Mouse (Mus musculus): Measurements from ENCODE around the gene Rbm17. TPM values are rescaled to one million over a fixed set of nuclear protein-coding genes. Genes with fewer than 3 reads are reported as not detected.
"Not testable (repeated sequence)": the region's sequence is repeated elsewhere in the genome, so short reads cannot be mapped to it uniquely, and the experiment has no call there.

The Rbm17 gene
- polyA plus RNA-seq, 1 experiment from 2014 or later, result 125 TPM

- WGBS, result 91% methylated on average over 8 of the region's 8 CpGs
- Histone ChIP-seq H3K9ac (replicated peaks; ENCODE audit: low read length) (no peak overlapping the region), H3K36me3 (ENCODE audit: control insufficient read depth, insufficient read depth, low read length) (no peaks in the 10 kb centered on the region), H3K9me3 (ENCODE audit: control insufficient read depth, low read length) (no peaks in the 10 kb centered on the region), H3K27me3 (ENCODE audit: control insufficient read depth, insufficient read depth, low read length) (no peaks in the 10 kb centered on the region), H3K27ac (replicated peaks; ENCODE audit: low read depth, low read length) (no peak overlapping the region), H3K4me1 (ENCODE audit: control insufficient read depth, insufficient read depth, low read length) (no peaks in the 10 kb centered on the region), H3K4me3 (replicated peaks; ENCODE audit: low read depth, low read length) (no peak overlapping the region), H3K4me2 (ENCODE audit: low read length) (no peak overlapping the region)
- ATAC-seq (ENCODE audit: low FRiP score, low TSS enrichment), result no peak
- DNase-seq, result no peak
Measured at GRCm38 (mm10) chr2:11546091-11546490, 57.9 kb downstream of the Rbm17 start.

GRCm38 (mm10) chr2:11545380-11545779 lies 58.6 kb downstream of the Rbm17 start:
- ATAC-seq (ENCODE audit: low FRiP score, low TSS enrichment) (no peak), DNase-seq (no peak)
- Histone ChIP-seq H3K9ac (replicated peaks; ENCODE audit: low read length) (no peak overlapping the region), H3K36me3 (ENCODE audit: control insufficient read depth, insufficient read depth, low read length) (no peaks in the 10 kb centered on the region), H3K4me3 (replicated peaks; ENCODE audit: low read depth, low read length) (no peak overlapping the region), H3K4me2 (ENCODE audit: low read length) (no peak overlapping the region), H3K27me3 (ENCODE audit: control insufficient read depth, insufficient read depth, low read length) (no peaks in the 10 kb centered on the region), H3K4me1 (ENCODE audit: control insufficient read depth, insufficient read depth, low read length) (no peaks in the 10 kb centered on the region), H3K27ac (replicated peaks; ENCODE audit: low read depth, low read length) (no peak overlapping the region), H3K9me3 (ENCODE audit: control insufficient read depth, low read length) (no peaks in the 10 kb centered on the region)
- 38% methylated on average over 1 of the region's 1 CpGs for WGBS

GRCm38 (mm10) chr2:11544342-11544741 lies 59.6 kb downstream of the Rbm17 start:
- H3K4me1 ChIP-seq (ENCODE audit: control insufficient read depth, insufficient read depth, low read length), result no peaks in the 10 kb centered on the region
- DNase-seq (no peak), ATAC-seq (ENCODE audit: low FRiP score, low TSS enrichment) (no peak)
- no peak overlapping the region for H3K27ac ChIP-seq (replicated peaks; ENCODE audit: low read depth, low read length)
- H3K27me3 ChIP-seq (ENCODE audit: control insufficient read depth, insufficient read depth, low read length), result no peaks in the 10 kb centered on the region
- WGBS, result 81% methylated on average over 5 of the region's 5 CpGs
- no peaks in the 10 kb centered on the region for H3K9me3 ChIP-seq (ENCODE audit: control insufficient read depth, low read length)
- H3K4me3 ChIP-seq (replicated peaks; ENCODE audit: low read depth, low read length), result no peak overlapping the region
- no peaks in the 10 kb centered on the region for H3K36me3 ChIP-seq (ENCODE audit: control insufficient read depth, insufficient read depth, low read length)
- no peak overlapping the region for H3K9ac ChIP-seq (replicated peaks; ENCODE audit: low read length)
- H3K4me2 ChIP-seq (ENCODE audit: low read length), result no peak overlapping the region

DNA sequence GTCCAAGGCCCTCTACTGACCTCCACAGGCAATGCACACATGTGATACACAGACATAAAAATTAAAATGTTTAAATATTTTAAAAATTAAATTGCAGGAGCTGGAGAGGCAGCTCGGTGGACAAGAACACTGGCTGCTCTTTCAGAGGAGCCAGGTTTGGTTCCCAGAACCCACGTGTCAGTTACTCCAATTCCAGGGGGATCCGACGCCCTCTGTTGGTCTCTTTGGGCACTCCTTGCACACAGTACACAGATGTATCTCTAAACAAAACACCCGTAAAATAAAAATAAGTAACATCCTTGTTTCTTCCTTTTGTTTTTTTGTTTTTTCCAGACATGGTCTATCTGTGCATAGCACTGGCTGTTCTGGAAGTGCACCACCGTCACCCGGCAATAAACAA lies 60.8 kb downstream of the Rbm17 start:
- ATAC-seq (ENCODE audit: low FRiP score, low TSS enrichment), result no peak

GRCm38 (mm10) chr2:11542640-11543039 lies 61.3 kb downstream of the Rbm17 start:
- DNase-seq (peak; percentile 75), ATAC-seq (ENCODE audit: low FRiP score, low TSS enrichment) (peak; percentile 32; the same call in 1 of the 2 replicates)
- Histone ChIP-seq H3K4me3 (replicated peaks; ENCODE audit: low read depth, low read length) (no peak overlapping the region), H3K9me3 (ENCODE audit: control insufficient read depth, low read length) (no peaks in the 10 kb centered on the region), H3K4me2 (ENCODE audit: low read length) (no peak overlapping the region), H3K36me3 (ENCODE audit: control insufficient read depth, insufficient read depth, low read length) (no peaks in the 10 kb centered on the region), H3K27me3 (ENCODE audit: control insufficient read depth, insufficient read depth, low read length) (no peaks in the 10 kb centered on the region), H3K4me1 (ENCODE audit: control insufficient read depth, insufficient read depth, low read length) (no peaks in the 10 kb centered on the region), H3K9ac (replicated peaks; ENCODE audit: low read length) (no peak overlapping the region), H3K27ac (replicated peaks; ENCODE audit: low read depth, low read length) (no peak overlapping the region)
- WGBS, result 85% methylated on average over 1 of the region's 1 CpGs

More for the DNA sequence above, 60.8 kb downstream of the Rbm17 start:
- no peak overlapping the region for H3K4me3 ChIP-seq (replicated peaks; ENCODE audit: low read depth, low read length)
- no peaks in the 10 kb centered on the region for H3K36me3 ChIP-seq (ENCODE audit: control insufficient read depth, insufficient read depth, low read length)
- H3K4me1 ChIP-seq (ENCODE audit: control insufficient read depth, insufficient read depth, low read length), result no peaks in the 10 kb centered on the region
- H3K27ac ChIP-seq (replicated peaks; ENCODE audit: low read depth, low read length), result no peak overlapping the region
- no peak overlapping the region for H3K4me2 ChIP-seq (ENCODE audit: low read length)
- DNase-seq, result no peak
- no peak overlapping the region for H3K9ac ChIP-seq (replicated peaks; ENCODE audit: low read length)
- H3K9me3 ChIP-seq (ENCODE audit: control insufficient read depth, low read length), result no peaks in the 10 kb centered on the region
- 78% methylated on average over 7 of the region's 7 CpGs for WGBS
- no peaks in the 10 kb centered on the region for H3K27me3 ChIP-seq (ENCODE audit: control insufficient read depth, insufficient read depth, low read length)

DNA sequence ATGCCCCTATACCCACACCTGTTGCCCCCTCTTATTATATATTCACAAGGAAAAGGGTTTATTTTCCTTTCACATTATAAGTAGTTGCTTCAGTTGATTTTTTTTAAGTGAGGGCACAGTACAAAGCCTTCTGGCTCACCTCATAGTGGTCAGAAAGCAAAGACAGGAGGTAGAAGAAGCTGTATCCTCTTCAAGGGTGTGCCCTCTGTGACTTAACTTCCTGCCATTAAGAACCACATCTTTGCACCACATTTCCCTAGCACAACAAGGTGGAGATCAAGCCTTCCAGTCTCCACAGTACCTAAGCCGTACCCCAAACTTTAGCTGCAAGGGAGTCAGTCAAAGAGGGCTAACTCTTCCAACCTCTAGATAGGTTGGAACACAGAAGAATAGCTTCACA lies 61.8 kb downstream of the Rbm17 start:
- no peak for DNase-seq
- 100% methylated on average over 1 of the region's 1 CpGs for WGBS
- Histone ChIP-seq H3K27ac (replicated peaks; ENCODE audit: low read depth, low read length) (no peak overlapping the region), H3K4me3 (replicated peaks; ENCODE audit: low read depth, low read length) (no peak overlapping the region), H3K36me3 (ENCODE audit: control insufficient read depth, insufficient read depth, low read length) (no peaks in the 10 kb centered on the region), H3K9ac (replicated peaks; ENCODE audit: low read length) (no peak overlapping the region), H3K27me3 (ENCODE audit: control insufficient read depth, insufficient read depth, low read length) (no peaks in the 10 kb centered on the region), H3K4me1 (ENCODE audit: control insufficient read depth, insufficient read depth, low read length) (no peaks in the 10 kb centered on the region), H3K4me2 (ENCODE audit: low read length) (no peak overlapping the region), H3K9me3 (ENCODE audit: control insufficient read depth, low read length) (no peaks in the 10 kb centered on the region)
- ATAC-seq (ENCODE audit: low FRiP score, low TSS enrichment), result no peak

DNA sequence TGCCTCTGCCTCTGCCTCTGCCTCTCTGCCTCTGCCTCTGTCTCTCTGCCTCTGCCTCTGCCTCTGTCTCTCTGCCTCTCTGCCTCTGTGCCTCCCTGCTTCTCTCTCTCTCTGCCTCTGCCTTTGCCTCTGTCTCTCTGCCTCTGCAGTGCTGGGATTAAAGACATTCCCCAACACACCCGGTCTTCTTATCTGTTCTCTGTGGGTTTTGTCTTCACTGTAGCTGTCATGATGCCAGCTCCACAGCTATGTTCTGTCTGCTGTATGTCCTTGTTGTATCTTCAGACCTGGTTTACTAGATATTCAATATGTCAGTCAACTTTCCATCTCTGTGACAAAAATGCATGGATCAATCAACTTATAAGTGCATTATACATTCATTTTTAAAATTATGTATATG lies 62.4 kb downstream of the Rbm17 start:
- not testable (repeated sequence) for H3K27ac ChIP-seq (replicated peaks; ENCODE audit: low read depth, low read length); DNase-seq; H3K36me3 ChIP-seq (ENCODE audit: control insufficient read depth, insufficient read depth, low read length); H3K4me1 ChIP-seq (ENCODE audit: control insufficient read depth, insufficient read depth, low read length); H3K4me3 ChIP-seq (replicated peaks; ENCODE audit: low read depth, low read length); ATAC-seq (ENCODE audit: low FRiP score, low TSS enrichment); H3K9me3 ChIP-seq (ENCODE audit: control insufficient read depth, low read length); H3K27me3 ChIP-seq (ENCODE audit: control insufficient read depth, insufficient read depth, low read length); H3K4me2 ChIP-seq (ENCODE audit: low read length); H3K9ac ChIP-seq (replicated peaks; ENCODE audit: low read length)
- 70% methylated on average over 1 of the region's 1 CpGs for WGBS

- Histone ChIP-seq H3K4me1 (ENCODE audit: control insufficient read depth, insufficient read depth, low read length) (no peaks in the 10 kb centered on the region; the same call in 1 of the 2 replicates), H3K4me3 (replicated peaks; ENCODE audit: low read depth, low read length) (peak overlapping the region; percentile 51), H3K9me3 (ENCODE audit: control insufficient read depth, low read length) (no peaks in the 10 kb centered on the region), H3K9ac (replicated peaks; ENCODE audit: low read length) (peak overlapping the region; percentile 46; the same call in 1 of the 2 replicates), H3K36me3 (ENCODE audit: control insufficient read depth, insufficient read depth, low read length) (no peaks in the 10 kb centered on the region), H3K27ac (replicated peaks; ENCODE audit: low read depth, low read length) (no peak overlapping the region), H3K27me3 (ENCODE audit: control insufficient read depth, insufficient read depth, low read length) (no peaks in the 10 kb centered on the region), H3K4me2 (ENCODE audit: low read length) (peak overlapping the region; percentile 91)
- DNase-seq, result no peak
- no peak for ATAC-seq (ENCODE audit: low FRiP score, low TSS enrichment)
- 66% methylated on average over 8 of the region's 8 CpGs for WGBS
Measured at GRCm38 (mm10) chr2:11535966-11536365, 68.0 kb downstream of the Rbm17 start.
